Mouse (Mus musculus) testis, adult 2 months (tissue): Measurements from ENCODE around the gene Camta1. TPM values are rescaled to one million over a fixed set of nuclear protein-coding genes. Genes with fewer than 3 reads are reported as not detected.

Source experiments
- H3K27ac ChIP-seq: fragments of 200-500 bp; 2 replicates; pipeline ENCODE4 v1.5.1; 2012; ENCODE audit warnings: low read depth, low read length; ENCODE audit not compliant: control insufficient read depth, insufficient read depth
- H3K27me3 ChIP-seq: fragments of 200-500 bp; 2 replicates; pipeline ENCODE4 v1.6.1; 2012; ENCODE audit warnings: mild to moderate bottlenecking, low read length, moderate library complexity; ENCODE audit not compliant: control insufficient read depth, insufficient read depth
- H3K36me3 ChIP-seq: fragments of 200-500 bp; 2 replicates; pipeline ENCODE4 v1.6.1; 2012; ENCODE audit warnings: mild to moderate bottlenecking, low read length; ENCODE audit not compliant: control insufficient read depth, insufficient read depth
- H3K4me1 ChIP-seq: fragments of 200-500 bp; 2 replicates; pipeline ENCODE4 v1.6.1; 2012; ENCODE audit warnings: low read length; ENCODE audit not compliant: control insufficient read depth, insufficient read depth
- H3K4me3 ChIP-seq: fragments of 200-500 bp; 2 replicates; pipeline ENCODE4 v1.5.1; 2012; ENCODE audit warnings: low read depth, mild to moderate bottlenecking, low read length, moderate library complexity, mixed read lengths; ENCODE audit not compliant: control insufficient read depth
- CTCF ChIP-seq: fragments of 200-500 bp; IDR thresholded peaks from 2 replicates; pipeline ENCODE4 v1.5.1; 2012; ENCODE audit warnings: low read depth, mild to moderate bottlenecking, inconsistent platforms, low read length, moderate library complexity; ENCODE audit not compliant: control insufficient read depth, insufficient read depth, insufficient replicate concordance
- POLR2A ChIP-seq: fragments of 200-500 bp; IDR thresholded peaks from 2 replicates; pipeline ENCODE4 v1.6.1; 2012; ENCODE audit warnings: low read depth, mild to moderate bottlenecking, inconsistent platforms, low read length, moderate library complexity; ENCODE audit not compliant: control insufficient read depth
- polyA plus RNA-seq: library from polyadenylated mRNA; depleted of rRNA; stranded (reverse); fragments of >200 nt; gene quantifications from 2 replicates; pipeline ENCODE4 v1.2.3, GENCODE M21; 2012

Camta1 gene
- polyA plus RNA-seq, 1 experiment, result 15.4 TPM

DNA sequence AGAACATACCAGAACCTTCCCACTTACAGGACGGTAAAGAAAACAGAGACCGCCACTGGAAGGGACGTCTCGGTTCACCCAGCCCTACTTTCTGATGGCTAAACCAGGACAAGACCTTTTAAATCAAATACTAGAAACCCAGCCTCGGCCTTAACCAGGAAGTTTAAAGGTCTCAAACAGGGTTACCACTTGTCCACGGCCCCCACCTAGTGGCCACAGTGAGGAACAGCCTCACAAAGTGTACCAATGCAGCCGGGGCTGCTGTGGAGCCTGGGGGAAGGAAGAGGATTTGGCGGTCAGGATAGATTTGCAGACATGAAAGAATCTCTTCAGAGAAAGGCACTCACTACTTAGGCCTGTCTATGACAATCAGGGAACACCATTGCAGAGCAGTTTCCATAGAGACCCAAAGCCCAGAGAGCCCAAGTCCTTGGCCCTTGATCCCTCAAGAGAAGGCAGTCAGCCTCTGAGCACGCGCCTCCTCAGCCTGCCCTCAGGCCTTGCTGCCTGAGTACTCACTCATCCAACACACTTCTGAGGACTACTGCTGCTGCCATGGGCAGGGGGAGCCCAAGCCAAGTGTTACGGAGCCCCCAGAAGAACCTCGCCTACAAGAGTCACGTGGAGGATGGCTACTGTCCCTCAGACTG lies 962.8 kb downstream of the Camta1 start:
- H3K4me1 ChIP-seq, result peaks cover 9% of the 10 kb centered on the region
- H3K36me3 ChIP-seq, result no peaks in the 10 kb centered on the region
- H3K4me3 ChIP-seq, result no peak overlapping the region
- no peak for TF ChIP-seq POLR2A
- TF ChIP-seq CTCF, result peak; percentile 67; the same call in 1 of the 2 replicates
- no peaks in the 10 kb centered on the region for H3K27me3 ChIP-seq
- H3K27ac ChIP-seq, result no peak overlapping the region

DNA sequence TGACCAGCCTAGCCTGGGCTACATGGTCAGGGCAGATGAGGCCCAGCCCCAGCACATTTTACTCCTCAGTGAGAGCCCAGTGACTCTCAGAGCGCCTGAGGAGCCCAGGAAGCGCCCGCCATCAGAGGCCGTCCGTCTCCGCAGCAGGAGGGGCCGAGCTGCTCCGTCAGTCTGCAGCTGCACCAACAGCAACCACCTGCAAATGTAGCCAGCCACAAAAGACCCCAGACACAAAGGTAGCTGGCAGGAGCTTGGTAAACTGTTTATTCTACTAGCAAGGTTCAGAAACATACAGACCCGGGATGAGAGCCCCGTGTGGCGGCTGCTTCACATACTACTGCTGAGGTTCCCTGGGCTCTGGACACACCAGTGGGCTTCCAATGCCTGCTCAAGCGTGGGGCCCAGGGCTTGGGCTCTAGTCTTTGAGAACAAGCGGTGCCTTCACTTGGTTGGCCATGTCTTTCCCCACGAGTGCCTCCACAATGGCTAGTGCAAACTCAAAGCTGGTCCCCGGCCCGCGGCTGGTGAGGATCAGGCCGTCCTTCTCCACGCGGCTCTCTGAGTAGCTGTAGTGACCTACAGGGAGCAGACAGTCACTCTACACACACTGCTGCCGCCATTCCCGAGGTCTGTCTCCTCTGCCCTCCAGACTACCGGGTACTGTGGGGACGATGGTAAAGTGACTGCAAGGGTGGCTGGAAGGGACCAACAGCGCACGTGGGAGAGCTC lies 964.6 kb downstream of the Camta1 start:
- TF ChIP-seq CTCF, result no peak
- no peak for TF ChIP-seq POLR2A
- peaks cover 22% of the 10 kb centered on the region for H3K4me1 ChIP-seq
- no peak overlapping the region for H3K27ac ChIP-seq
- H3K4me3 ChIP-seq, result no peak overlapping the region
- H3K27me3 ChIP-seq, result no peaks in the 10 kb centered on the region
- H3K36me3 ChIP-seq, result no peaks in the 10 kb centered on the region

DNA sequence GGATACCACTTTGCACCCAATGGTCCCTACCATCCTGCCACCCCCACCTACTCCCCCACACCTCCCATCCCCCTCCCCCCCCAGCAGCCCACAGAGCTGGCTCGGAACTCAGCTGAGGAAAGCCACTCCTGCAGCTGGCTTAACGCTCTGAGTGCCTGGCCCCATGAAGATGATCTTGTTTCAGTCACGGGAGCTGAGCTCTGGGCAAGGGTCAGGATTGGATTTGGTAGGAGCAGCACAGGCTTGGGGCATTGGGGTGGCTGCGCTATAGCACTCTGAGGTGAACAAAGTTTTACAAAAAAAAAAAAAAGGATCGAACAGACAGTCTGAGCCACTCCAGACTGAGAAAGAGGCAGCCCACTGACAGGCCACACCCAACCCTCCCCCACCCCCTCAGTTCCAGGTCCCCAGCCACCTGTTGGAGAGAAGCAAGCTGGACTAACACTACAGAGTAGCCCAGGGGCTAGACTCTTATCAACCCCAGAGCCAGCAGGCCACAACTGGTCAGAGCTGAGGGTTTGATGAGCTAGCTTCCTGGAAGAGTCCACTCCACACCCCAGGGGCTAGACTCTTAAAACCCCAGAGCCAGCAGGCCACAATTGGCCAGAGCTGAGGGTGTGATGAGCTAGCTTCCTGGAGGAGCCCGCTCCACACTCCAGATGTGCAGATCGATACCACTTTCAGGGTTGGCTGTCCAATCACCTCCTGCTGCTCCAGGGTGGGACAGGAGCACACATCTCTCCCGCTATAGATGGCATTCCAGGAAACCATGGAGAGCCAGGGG lies 966.8 kb downstream of the Camta1 start:
- H3K4me1 ChIP-seq, result peaks cover 22% of the 10 kb centered on the region
- no peaks in the 10 kb centered on the region for H3K27me3 ChIP-seq
- TF ChIP-seq POLR2A (no peak), CTCF (no peak)
- no peak overlapping the region for H3K27ac ChIP-seq
- no peaks in the 10 kb centered on the region for H3K36me3 ChIP-seq
- no peak overlapping the region for H3K4me3 ChIP-seq

DNA sequence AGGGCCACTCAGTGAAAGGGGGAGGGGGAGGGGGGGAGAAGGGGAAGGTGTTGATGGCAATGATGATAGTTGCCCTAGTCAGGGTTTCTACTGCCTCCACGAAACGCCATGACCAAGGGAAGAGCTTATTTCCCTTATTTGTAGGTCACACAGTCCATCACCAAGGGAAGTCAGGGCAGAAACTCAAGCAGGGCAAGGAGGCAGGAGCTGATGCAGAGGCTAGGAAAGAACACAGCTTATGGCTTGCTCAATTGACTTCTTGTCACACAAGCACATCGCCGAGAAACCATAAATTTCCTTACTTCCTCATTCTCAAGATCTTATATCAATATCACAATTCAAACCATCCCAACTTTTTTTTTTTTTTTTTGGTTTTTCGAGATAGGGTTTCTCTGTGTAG lies 970.4 kb downstream of the Camta1 start:
- H3K27me3 ChIP-seq, result no peaks in the 10 kb centered on the region
- no peaks in the 10 kb centered on the region for H3K36me3 ChIP-seq
- TF ChIP-seq POLR2A (no peak), CTCF (no peak)

DNA sequence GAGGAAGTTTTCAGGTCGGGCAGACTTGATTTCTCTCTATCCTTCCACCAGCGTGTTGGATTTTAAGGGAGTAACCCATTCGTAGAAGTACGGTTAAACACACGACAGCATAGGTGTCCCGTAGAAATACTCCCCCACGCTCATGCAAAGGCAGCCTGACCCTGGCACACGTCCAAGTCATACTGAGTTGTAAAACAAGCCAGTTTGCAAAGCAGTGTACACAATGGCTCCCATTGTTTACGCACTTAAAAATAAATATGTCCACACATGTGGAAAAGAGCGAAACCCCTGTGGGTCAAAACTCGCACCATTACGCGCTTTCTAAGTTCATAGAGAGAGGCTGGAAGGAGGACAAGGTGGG lies 971.7 kb downstream of the Camta1 start:
- H3K27ac ChIP-seq, result no peak overlapping the region
- peaks cover 21% of the 10 kb centered on the region for H3K4me1 ChIP-seq
- no peaks in the 10 kb centered on the region for H3K36me3 ChIP-seq
- H3K4me3 ChIP-seq, result no peak overlapping the region
- TF ChIP-seq POLR2A (no peak), CTCF (no peak)
- no peaks in the 10 kb centered on the region for H3K27me3 ChIP-seq

More for the DNA sequence above, 970.4 kb downstream of the Camta1 start:
- Histone ChIP-seq H3K4me3 (no peak overlapping the region), H3K4me1 (peaks cover 24% of the 10 kb centered on the region), H3K27ac (no peak overlapping the region)

DNA sequence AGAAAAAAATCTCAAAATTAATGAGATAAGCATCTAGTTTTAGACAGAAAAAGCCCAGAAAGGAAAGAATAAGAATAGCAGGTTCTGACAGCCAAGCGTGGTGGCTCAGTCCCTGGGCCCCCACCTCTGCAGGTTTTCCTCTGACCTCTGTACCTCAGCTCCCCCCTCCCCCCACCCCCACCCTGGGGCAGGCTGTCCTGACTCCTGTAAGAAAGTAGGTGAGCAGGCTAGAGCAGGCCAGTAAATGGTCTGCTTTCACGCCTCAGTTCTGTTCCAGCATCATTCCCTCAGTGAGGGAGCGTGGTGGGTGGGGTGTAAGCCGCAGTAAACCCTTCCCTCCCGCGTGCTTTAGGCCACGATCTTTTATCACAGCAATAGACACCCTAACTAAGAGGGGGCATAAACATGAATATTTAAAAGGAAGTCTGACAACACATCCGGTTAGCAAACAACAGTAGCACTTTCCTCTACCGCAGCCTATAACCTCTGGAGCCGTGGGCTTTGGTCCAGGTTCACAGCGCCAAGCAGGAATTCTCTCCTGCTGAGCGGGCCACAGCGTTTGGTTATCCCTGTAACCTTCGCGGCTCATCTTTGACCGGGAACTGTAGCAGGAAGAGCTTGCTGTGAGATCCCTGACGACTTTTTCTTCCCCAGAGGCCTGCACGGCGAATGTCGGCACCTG lies 972.3 kb downstream of the Camta1 start:
- Histone ChIP-seq H3K4me1 (peaks cover 18% of the 10 kb centered on the region), H3K27ac (no peak overlapping the region), H3K4me3 (no peak overlapping the region), H3K36me3 (no peaks in the 10 kb centered on the region), H3K27me3 (no peaks in the 10 kb centered on the region)
- no peak for TF ChIP-seq POLR2A
- TF ChIP-seq CTCF, result no peak
